Mouse (Mus musculus): ENCODE results near the gene Ccdc92. TPM values are rescaled to one million over a fixed set of nuclear protein-coding genes. Genes with fewer than 3 reads are reported as not detected.

Gene Ccdc92
- polyA plus RNA-seq, 1 experiment from 2014 or later, result 5.4 TPM

GRCm38 (mm10) chr5:124883877-124884276 lies 21.7 kb upstream of the Ccdc92 start:
- 65% methylated on average over 6 of the region's 6 CpGs for WGBS
- Histone ChIP-seq H3K27me3 (no peaks in the 10 kb centered on the region), H3K4me3 (no peak overlapping the region), H3K4me1 (peaks cover 9% of the 10 kb centered on the region; the same call in 1 of the 2 replicates), H3K27ac (no peak overlapping the region), H3K36me3 (peaks cover 57% of the 10 kb centered on the region), H3K4me2 (no peak overlapping the region), H3K9ac (no peak overlapping the region), H3K9me3 (no peaks in the 10 kb centered on the region)
- ATAC-seq (ENCODE audit: insufficient number of reproducible peaks, low FRiP score, low TSS enrichment, low read depth), result no peak

- peaks cover 12% of the 10 kb centered on the region for H3K4me1 ChIP-seq
- 88% methylated on average over 6 of the region's 6 CpGs for WGBS
- H3K36me3 ChIP-seq, result peaks cover 36% of the 10 kb centered on the region
- no peak overlapping the region for H3K4me2 ChIP-seq
- no peak overlapping the region for H3K9ac ChIP-seq
- H3K9me3 ChIP-seq, result no peaks in the 10 kb centered on the region
- no peak overlapping the region for H3K27ac ChIP-seq
- ATAC-seq (ENCODE audit: insufficient number of reproducible peaks, low FRiP score, low TSS enrichment, low read depth), result no peak
- H3K4me3 ChIP-seq, result no peak overlapping the region
- no peaks in the 10 kb centered on the region for H3K27me3 ChIP-seq
Measured at GRCm38 (mm10) chr5:124879801-124880200, 17.6 kb upstream of the Ccdc92 start.

DNA sequence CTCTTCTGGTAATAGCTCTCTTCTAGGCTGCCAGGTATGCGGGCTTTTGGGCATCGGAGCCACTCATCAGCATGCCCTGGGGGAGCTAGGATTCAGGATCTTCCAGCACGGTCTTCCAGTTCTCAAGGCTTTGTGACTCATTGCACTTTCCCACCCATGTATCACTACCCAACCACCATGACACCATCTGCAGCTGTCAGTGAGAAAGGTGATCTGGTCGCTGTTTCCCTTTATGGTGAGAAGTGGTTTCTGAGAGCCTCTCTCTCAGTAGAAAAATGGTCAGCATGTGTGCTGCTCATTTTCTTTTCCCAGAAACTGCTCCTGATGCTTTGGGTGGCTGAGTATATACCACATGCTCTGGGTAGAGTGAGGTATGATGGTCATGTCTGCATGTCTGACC lies 17.0 kb upstream of the Ccdc92 start:
- H3K27ac ChIP-seq, result no peak overlapping the region
- peaks cover 35% of the 10 kb centered on the region for H3K36me3 ChIP-seq
- ATAC-seq (ENCODE audit: insufficient number of reproducible peaks, low FRiP score, low TSS enrichment, low read depth), result no peak
- H3K27me3 ChIP-seq, result no peaks in the 10 kb centered on the region
- H3K4me3 ChIP-seq, result no peak overlapping the region
- peaks cover 12% of the 10 kb centered on the region for H3K4me1 ChIP-seq
- H3K9me3 ChIP-seq, result no peaks in the 10 kb centered on the region
- H3K4me2 ChIP-seq, result no peak overlapping the region
- no peak overlapping the region for H3K9ac ChIP-seq
- WGBS, result 77% methylated on average over 4 of the region's 4 CpGs

GRCm38 (mm10) chr5:124873890-124874601 lies 11.8 kb upstream of the Ccdc92 start:
- Histone ChIP-seq H3K36me3 (peaks cover 25% of the 10 kb centered on the region), H3K27ac (no peak overlapping the region), H3K27me3 (no peaks in the 10 kb centered on the region), H3K4me3 (no peak overlapping the region), H3K4me2 (no peak overlapping the region), H3K9me3 (no peaks in the 10 kb centered on the region), H3K4me1 (peaks cover 16% of the 10 kb centered on the region; the same call in 1 of the 2 replicates), H3K9ac (no peak overlapping the region)
- no peak for ATAC-seq (ENCODE audit: insufficient number of reproducible peaks, low FRiP score, low TSS enrichment, low read depth)
- 87% methylated on average over 6 of the region's 6 CpGs for WGBS

GRCm38 (mm10) chr5:124873096-124873495 lies 10.9 kb upstream of the Ccdc92 start:
- 84% methylated on average over 3 of the region's 3 CpGs for WGBS
- H3K27me3 ChIP-seq, result no peaks in the 10 kb centered on the region
- H3K9me3 ChIP-seq, result no peaks in the 10 kb centered on the region
- H3K4me1 ChIP-seq, result peaks cover 18% of the 10 kb centered on the region; the same call in 1 of the 2 replicates
- no peak overlapping the region for H3K4me3 ChIP-seq
- peaks cover 25% of the 10 kb centered on the region for H3K36me3 ChIP-seq
- no peak overlapping the region for H3K9ac ChIP-seq
- no peak overlapping the region for H3K4me2 ChIP-seq
- no peak for ATAC-seq (ENCODE audit: insufficient number of reproducible peaks, low FRiP score, low TSS enrichment, low read depth)
- H3K27ac ChIP-seq, result no peak overlapping the region

DNA sequence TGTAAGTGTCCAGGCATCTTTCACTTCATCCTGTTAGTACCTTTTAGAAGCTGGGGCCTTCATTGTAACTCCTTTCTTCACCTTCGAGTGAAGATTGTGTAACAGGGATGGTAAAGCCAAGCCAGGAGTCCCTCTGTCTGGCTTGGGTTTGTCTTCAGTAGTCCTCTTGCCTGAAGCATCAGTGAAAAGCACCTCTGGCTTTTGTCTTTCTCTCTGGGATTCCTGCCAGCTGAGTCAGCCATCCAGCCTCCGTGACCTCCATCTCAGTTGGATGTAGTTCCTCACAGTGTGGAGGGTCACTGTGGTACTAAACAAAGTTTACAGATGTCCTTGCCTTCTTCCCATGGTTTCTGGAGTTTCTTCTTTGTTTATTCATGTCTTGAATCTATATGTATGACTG lies 9.8 kb upstream of the Ccdc92 start:
- no peak overlapping the region for H3K9ac ChIP-seq
- H3K4me1 ChIP-seq, result peaks cover 18% of the 10 kb centered on the region; the same call in 1 of the 2 replicates
- H3K4me2 ChIP-seq, result no peak overlapping the region
- ATAC-seq (ENCODE audit: insufficient number of reproducible peaks, low FRiP score, low TSS enrichment, low read depth), result no peak
- no peak overlapping the region for H3K4me3 ChIP-seq
- H3K36me3 ChIP-seq, result peaks cover 21% of the 10 kb centered on the region
- H3K9me3 ChIP-seq, result no peaks in the 10 kb centered on the region
- no peaks in the 10 kb centered on the region for H3K27me3 ChIP-seq
- H3K27ac ChIP-seq, result no peak overlapping the region; the same call in 1 of the 2 replicates
- WGBS, result 68% methylated on average over 2 of the region's 2 CpGs

DNA sequence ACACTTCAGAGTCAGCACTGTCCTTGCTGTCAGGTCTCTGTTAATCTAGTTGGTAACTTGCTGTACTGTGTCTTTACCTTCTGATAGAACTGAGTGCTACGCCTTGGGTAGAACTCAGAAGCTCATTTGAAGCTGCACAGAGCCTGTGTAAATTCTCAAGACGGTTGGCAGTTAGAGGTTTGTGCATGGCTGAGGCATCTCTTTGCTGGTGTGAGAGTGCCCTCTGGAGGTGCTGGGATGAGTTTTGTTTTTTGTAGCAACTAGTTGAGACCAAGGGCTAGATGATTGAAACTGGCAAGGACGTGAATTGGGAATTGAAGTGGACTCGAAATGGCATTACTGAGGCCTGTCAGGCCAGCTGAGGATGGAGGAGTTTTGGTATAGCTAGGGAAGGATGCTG lies 6.8 kb upstream of the Ccdc92 start:
- Histone ChIP-seq H3K4me1 (peaks cover 17% of the 10 kb centered on the region; the same call in 1 of the 2 replicates), H3K9me3 (no peaks in the 10 kb centered on the region), H3K9ac (no peak overlapping the region), H3K4me3 (no peak overlapping the region), H3K27ac (no peak overlapping the region), H3K27me3 (no peaks in the 10 kb centered on the region), H3K36me3 (peaks cover 7% of the 10 kb centered on the region), H3K4me2 (no peak overlapping the region)
- no peak for ATAC-seq (ENCODE audit: insufficient number of reproducible peaks, low FRiP score, low TSS enrichment, low read depth)
- WGBS, result 39% methylated on average over 4 of the region's 4 CpGs

- Histone ChIP-seq H3K4me3 (peak overlapping the region; percentile 99), H3K4me1 (peaks cover 20% of the 10 kb centered on the region), H3K27ac (peak overlapping the region; percentile 88), H3K9ac (peak overlapping the region; percentile 89), H3K27me3 (peaks cover 26% of the 10 kb centered on the region; the same call in 1 of the 2 replicates), H3K36me3 (peaks cover 4% of the 10 kb centered on the region; the same call in 1 of the 2 replicates), H3K4me2 (peak overlapping the region; percentile 71), H3K9me3 (no peaks in the 10 kb centered on the region)
- under 1% methylated on average over 81 of the region's 88 CpGs for WGBS
- peak; percentile 68 for ATAC-seq (ENCODE audit: insufficient number of reproducible peaks, low FRiP score, low TSS enrichment, low read depth)
Measured at GRCm38 (mm10) chr5:124862871-124863741, 882 bp upstream of the Ccdc92 start.

GRCm38 (mm10) chr5:124861463-124861862 lies 761 bp downstream of the Ccdc92 start:
- H3K4me2 ChIP-seq, result peak overlapping the region; percentile 92
- H3K9ac ChIP-seq, result peak overlapping the region; percentile 40
- no peak for ATAC-seq (ENCODE audit: insufficient number of reproducible peaks, low FRiP score, low TSS enrichment, low read depth)
- H3K36me3 ChIP-seq, result peaks cover 4% of the 10 kb centered on the region; the same call in 1 of the 2 replicates
- peak overlapping the region; percentile 99 for H3K4me3 ChIP-seq
- H3K9me3 ChIP-seq, result no peaks in the 10 kb centered on the region
- H3K4me1 ChIP-seq, result peaks cover 20% of the 10 kb centered on the region
- under 1% methylated on average over 33 of the region's 33 CpGs for WGBS
- H3K27ac ChIP-seq, result no peak overlapping the region
- peaks cover 26% of the 10 kb centered on the region; the same call in 1 of the 2 replicates for H3K27me3 ChIP-seq

- Histone ChIP-seq H3K9ac (no peak overlapping the region), H3K36me3 (no peaks in the 10 kb centered on the region), H3K4me2 (no peak overlapping the region), H3K4me1 (peaks cover 20% of the 10 kb centered on the region), H3K27me3 (peaks cover 26% of the 10 kb centered on the region; the same call in 1 of the 2 replicates), H3K9me3 (no peaks in the 10 kb centered on the region), H3K27ac (no peak overlapping the region), H3K4me3 (no peak overlapping the region)
- 4% methylated on average over 5 of the region's 5 CpGs for WGBS
- ATAC-seq (ENCODE audit: insufficient number of reproducible peaks, low FRiP score, low TSS enrichment, low read depth), result no peak
Measured at GRCm38 (mm10) chr5:124860013-124860412, 2.2 kb downstream of the Ccdc92 start.

- H3K9ac ChIP-seq, result no peak overlapping the region
- no peak overlapping the region for H3K4me2 ChIP-seq
- peaks cover 8% of the 10 kb centered on the region; the same call in 1 of the 2 replicates for H3K27me3 ChIP-seq
- no peak for ATAC-seq (ENCODE audit: insufficient number of reproducible peaks, low FRiP score, low TSS enrichment, low read depth)
- no peaks in the 10 kb centered on the region for H3K36me3 ChIP-seq
- WGBS, result 91% methylated on average over 4 of the region's 4 CpGs
- H3K4me1 ChIP-seq, result no peaks in the 10 kb centered on the region
- no peak overlapping the region for H3K27ac ChIP-seq
- no peaks in the 10 kb centered on the region for H3K9me3 ChIP-seq
- no peak overlapping the region for H3K4me3 ChIP-seq
Measured at GRCm38 (mm10) chr5:124854202-124854601, 8.0 kb downstream of the Ccdc92 start.

- no peak for ATAC-seq (ENCODE audit: insufficient number of reproducible peaks, low FRiP score, low TSS enrichment, low read depth)
- Histone ChIP-seq H3K4me3 (no peak overlapping the region), H3K27ac (no peak overlapping the region), H3K27me3 (no peaks in the 10 kb centered on the region), H3K9me3 (no peaks in the 10 kb centered on the region), H3K4me2 (no peak overlapping the region), H3K4me1 (no peaks in the 10 kb centered on the region), H3K9ac (no peak overlapping the region), H3K36me3 (no peaks in the 10 kb centered on the region)
- WGBS, result 68% methylated on average over 2 of the region's 2 CpGs
Measured at GRCm38 (mm10) chr5:124853079-124853478, 9.1 kb downstream of the Ccdc92 start.

Data from limb, embryonic 15.5 days (tissue).